Mouse (Mus musculus): ENCODE measurements around the gene Znfx1.

Gene Znfx1

DNA sequence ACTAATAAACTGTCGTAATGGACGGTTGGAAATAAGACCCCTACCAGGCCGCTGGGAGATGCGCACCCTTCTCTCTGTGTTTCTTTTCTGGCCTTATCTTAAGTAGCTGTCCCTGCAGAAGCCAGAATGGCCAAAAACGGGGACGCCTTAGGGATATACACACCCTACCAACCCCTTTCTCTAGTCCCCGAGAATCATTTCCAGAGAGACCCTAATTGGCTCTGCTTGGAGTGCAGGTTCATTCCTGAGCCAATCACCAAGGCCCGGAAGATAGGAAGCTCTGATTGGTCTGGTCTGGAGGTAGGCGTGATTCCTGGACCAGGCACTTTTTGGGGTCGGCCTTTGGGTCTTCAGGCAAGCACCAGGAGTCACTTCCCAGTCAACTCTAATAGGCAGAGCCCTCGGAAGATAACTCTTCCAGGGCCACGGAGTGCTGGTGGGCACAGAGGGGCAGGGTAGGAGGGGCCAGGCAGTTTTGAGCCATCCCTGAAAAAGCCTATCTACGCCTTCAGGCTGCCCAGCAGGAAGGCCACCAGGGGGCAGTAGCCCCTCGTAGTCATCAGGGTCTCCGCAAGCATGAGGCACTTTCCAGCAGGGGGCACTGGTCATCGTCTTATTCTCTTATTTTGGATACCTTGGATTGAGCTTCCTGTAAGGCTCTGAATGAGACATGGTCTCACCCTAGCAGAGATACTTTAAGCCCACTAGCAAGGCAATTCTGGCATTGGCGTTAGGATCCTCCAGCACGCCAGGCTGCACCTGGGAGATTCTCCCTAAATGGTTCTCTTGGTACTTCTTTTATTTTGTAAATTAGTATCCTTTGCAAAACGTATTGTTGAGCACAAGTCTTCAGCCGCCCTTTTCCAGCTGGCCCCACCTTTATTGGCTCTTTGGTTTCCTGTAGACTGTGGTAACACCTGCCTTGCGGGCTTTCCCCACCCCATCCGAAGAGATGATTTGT, 9.1 kb upstream of the Znfx1 start:
- DNase-seq (ENCODE audit: low spot score): peak; percentile 92

DNA sequence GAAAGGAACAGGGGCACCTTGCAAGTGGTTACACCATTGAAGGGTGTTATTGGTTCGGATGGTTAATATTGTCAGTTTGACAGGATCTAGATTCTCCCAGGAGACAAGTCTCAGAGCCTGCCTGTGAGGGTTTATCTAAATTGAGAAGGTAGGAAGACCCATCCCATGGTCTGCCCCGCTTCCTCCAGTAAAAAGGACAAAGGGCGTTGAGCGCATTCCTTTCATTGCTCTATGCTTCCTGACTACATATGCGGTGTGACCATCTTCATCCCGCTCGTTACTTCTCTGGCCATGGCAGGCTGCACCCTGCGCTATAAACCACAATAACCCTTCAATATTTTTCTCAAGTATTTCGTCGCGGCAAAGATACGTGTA, 8.4 kb upstream of the Znfx1 start:
- no peak for DNase-seq (ENCODE audit: low spot score)

DNA sequence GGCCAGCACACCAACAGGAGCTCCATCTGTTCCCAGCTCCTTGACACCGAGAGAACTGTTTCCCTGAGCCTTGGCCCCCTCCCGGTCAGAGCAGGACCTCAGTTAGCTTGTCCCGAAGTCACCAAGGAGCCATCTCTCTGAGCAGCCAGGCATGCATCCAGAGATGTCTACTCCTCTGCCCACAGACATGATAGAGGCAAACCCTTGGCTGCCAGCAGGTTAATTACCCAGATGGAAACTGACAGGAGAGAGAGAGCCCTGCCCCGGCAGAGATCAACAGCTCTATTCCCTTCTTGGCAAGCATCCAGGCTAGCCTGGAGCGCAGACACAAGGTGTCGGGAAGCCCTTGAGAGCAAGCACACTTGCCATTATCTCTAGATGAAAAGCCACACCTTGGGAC, 7.5 kb upstream of the Znfx1 start:
- no peak for DNase-seq (ENCODE audit: low spot score)

DNA sequence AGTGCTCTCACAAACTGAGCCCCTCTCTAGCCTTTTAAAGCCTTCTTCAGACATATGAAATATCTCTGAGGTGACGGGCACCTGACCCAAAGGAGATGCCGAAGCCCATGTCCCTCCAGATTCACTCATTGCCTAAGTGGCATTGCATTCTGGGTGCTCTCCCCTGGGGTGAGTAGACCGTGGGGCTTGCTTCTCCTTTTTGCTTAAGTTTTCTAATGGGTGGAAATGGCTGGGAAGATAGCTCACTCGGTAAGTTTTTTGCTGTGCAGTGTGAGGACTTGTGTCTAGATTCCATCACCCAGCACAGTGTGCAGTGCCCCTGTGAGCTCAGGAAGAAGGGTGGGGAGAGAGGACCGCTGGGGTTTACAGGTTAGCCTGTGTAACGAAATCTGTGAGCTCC, 4.8 kb upstream of the Znfx1 start:
- no peak for DNase-seq (ENCODE audit: low spot score)

DNA sequence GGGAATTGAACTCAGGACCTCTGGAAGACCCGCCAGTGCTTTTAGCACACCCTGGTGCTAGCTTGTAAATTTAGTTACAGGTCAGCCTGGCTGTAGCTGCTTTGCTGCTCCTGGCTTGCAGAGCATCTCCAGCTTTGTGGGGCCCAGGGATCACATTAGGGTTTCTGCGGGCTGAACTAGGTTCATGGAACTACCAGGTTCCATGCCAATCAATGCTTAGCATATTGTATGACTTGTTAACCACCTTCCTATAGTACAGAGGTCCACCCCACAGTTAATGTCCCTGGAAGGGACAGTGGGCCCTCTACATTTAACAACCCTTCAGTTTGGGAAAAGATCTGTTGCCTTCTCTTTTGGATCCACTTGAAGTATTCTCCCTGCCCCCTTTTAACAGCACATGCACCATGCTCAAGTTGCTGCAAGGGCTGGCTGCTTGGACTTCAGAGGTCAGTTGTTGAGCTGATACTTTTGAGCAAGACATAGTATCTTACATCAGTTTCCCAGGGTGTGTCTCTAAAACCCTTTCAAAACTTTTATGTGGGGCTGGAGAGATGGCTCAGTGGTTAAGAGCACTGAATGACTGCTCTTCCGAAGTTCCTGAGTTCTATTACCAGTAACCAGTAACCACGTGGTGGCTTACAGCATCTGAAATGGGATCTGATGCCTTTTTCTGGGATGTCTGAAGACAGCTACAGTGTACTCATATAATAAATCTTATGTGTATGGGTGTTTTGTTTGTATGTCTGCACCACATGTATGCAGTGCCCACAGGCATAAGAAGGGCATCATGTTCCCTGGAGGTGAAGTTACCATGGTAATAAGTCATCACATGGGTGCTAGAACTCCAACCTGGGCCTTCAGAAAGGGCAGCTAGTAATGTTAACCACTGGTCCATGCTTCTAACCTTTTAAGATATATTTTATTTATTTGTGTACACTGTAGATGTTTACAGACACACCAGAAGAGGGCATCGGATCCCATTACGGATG, 4.0 kb upstream of the Znfx1 start:
- no peak for DNase-seq (ENCODE audit: low spot score)

DNA sequence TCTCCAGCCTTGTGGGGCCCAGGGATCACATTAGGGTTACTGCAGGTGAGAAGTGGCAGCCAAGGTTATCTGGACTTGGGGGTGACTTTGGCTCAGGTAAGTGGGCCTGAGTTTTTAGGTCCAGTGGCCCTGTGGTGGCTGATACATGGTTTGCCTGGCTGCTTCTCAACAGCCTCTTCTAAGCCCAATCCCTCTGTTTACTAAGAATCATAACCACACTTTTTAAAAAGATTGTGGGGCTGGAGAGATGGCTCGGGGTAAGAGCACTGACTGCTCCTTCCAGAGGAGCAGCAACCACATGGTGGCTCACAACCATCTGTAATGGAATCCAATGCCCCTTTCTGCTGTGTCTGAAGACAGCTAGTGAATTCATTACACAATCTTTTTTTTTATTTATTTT, 3.2 kb upstream of the Znfx1 start:
- DNase-seq (ENCODE audit: low spot score): no peak

DNA sequence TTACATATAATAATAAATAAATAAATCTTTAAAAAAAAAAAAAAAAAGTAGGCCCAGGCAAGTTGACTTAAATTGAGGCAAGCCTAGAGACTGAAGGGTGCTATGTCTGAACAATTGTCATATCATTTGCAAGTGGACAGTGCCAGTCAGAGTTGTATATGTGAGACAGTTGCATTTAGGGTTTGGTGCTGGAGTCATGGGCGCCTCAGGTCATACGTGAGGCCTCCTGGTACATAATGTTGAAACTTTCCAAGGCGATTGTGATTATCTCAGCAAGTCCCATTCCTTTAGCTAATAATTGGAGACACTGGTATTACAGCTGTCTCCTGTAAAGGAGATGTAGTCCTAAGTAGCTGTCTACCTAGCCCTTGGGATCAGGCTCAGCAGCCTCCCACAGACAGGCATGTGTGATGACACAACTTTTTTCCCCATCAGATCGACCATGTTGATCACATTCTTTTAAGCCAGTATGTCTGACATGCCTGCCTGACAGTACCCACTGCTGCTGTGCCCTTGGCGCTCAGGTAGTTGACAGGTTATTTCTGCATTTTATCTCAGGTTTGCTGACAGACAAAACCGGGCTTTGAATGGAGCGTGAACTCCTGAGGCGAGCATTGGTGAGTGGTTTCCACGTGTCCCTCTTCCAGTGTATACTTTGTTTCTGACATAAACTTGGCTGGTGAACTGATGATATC, 1.9 kb upstream of the Znfx1 start:
- no peak for DNase-seq (ENCODE audit: low spot score)

DNA sequence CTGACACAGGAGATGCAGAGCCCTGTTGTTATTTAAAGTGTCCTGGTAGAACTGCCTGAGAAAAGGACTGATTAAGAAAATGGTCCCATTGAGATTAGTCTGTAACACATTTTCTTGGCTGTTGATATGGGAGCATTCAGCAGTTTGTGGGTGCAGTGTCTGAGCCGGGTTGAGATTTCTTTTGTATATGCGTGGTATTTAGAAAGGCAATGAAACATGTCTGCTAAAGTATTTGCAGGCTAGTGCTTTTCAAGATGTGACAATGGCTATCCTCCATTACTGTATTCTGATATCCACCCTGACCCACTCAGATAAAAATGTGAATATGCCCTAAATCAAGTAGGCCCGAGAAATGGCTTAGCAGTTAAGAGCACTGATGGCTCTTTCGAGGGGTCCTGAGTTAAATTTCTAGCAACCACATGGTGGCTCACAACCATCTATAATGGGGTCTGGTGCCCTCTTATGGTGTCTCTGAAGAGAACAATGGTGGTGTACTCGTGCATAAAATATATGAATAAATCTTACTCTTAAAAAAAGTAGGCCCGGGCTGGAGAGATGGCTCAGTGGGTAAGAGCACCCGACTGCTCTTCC, 1.2 kb upstream of the Znfx1 start:
- DNase-seq (ENCODE audit: low spot score): no peak

DNA sequence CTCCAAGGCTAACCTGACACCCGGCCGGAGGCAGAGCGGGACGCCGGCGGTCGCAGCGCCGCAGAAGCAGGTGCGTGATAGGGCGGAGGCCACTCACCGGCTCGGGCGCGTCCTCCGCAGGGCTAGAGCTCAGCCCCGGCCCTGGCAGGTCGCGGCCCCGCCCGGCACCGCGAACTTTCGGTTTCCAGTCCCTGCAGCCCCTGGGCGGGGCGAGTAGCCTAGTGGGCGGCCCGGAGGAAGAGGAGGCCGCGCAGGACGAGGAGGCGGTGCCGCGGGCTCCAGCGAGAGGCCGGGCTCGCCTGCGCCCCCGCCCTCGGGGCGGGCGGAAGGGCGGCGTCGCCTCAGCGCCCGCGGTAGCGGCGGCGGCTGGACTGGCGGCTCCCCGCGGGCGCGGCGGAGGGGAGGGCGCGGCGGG, 311 bp downstream of the Znfx1 start:
- DNase-seq (ENCODE audit: low spot score): peak; percentile 96

DNA sequence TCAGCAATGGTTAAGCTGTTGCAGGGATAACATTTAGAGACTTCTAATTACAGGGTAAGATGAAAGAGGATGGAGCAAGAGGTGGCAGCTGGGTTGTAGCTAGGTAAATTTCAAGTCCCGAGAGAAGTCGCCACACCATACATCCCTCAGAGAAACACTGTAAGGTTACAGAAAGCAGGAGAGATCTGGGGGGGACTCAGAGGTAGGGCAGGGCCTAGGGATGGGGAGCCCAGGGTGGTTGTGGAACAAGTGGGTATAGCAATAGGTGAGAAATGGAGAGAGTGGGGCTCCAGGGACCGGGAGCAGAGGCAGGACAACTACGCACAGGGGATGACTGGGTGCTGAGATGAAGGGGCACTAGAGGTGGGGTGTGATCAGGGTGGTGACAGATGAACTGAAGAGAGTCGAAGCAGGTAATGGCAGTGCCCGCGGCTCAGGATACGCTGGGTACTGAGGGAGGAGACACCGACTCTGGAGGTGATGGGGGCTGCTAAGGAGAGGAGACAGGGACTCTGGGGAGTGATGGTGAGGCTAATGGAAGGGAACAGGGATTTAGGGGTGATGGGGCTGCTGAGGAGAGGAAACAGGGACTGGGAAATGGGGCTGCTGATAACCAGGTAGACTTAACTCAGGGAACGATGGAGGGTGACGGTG, 1.3 kb downstream of the Znfx1 start:
- DNase-seq (ENCODE audit: low spot score): no peak

DNA sequence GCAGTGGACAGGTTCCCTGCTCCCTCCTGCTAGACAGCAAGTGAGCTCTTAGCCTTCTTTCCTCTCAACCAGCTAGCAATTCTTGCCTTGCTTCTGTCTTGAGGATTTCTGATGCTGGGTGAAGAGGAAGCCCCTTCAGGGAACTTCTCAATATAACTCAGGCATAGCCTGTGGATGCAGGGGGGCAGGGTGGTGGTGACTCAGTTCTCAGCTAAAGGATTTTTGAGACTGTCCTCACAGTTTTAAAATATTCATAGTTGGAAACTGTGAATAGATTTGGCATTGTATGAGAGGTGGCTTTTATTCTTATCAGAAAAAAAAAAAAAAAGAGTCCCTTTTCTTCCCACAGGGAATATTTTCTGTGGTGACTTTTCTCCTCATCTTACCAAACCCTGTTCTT, 2.1 kb downstream of the Znfx1 start:
- DNase-seq (ENCODE audit: low spot score): no peak

DNA sequence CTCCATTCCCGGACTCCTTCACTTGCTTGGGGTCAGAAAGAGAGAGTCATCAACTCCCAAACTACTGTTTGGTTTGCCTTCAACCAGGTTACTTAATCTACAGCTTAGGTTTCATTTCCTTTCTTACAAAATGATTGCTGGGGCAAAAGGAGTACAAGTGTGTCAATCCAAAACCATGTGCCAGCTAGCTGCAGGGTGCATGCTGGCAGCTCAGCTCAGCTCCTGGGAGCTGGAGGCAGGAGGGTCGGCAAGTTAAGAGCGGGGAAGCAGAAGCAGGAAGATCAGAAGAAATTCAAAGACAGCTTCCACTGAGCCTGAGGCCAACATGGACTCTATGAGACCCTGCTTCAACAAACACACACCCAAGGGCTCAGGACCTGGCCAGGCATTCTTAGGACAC, 2.5 kb downstream of the Znfx1 start:
- DNase-seq (ENCODE audit: low spot score): no peak

DNA sequence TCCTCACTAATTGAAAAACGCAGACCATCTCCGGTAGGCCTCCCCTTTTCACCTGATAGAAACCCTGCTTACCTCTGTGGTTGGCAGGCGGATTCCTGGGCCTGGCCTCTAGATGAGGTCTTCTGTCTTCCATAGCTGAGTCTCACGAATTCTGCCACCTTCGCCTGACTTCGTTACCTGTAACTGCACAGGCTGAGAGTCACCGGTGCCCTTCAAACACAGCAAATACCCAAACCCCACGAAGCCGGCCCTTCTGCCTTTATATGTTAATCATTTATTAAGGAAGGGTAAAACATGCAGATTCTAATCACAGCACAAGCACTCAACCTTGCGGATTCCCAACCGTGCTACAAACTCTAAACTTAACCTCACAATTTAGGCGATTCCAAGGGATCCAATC, 2.9 kb downstream of the Znfx1 start:
- no peak for DNase-seq (ENCODE audit: low spot score)

DNA sequence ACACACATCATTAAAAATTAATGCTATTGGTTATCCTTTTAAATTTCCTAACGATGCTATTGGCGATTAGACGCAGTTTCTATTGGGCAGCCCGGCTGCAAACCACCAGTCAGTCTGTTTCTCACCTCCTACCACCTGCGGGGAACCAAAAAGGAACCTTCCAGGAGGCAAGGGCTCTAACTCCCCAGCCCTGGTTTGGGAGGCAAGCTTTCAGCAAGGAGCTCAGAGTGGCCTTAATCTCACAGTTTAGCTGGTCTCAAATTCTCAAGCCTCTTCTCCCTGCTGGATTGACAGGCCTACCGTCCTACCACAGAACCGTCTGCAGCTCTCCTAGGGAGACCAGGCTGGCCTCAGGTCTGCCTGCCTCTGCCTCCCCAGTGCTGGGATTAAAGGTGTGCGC, 3.3 kb downstream of the Znfx1 start:
- no peak for DNase-seq (ENCODE audit: low spot score)

DNA sequence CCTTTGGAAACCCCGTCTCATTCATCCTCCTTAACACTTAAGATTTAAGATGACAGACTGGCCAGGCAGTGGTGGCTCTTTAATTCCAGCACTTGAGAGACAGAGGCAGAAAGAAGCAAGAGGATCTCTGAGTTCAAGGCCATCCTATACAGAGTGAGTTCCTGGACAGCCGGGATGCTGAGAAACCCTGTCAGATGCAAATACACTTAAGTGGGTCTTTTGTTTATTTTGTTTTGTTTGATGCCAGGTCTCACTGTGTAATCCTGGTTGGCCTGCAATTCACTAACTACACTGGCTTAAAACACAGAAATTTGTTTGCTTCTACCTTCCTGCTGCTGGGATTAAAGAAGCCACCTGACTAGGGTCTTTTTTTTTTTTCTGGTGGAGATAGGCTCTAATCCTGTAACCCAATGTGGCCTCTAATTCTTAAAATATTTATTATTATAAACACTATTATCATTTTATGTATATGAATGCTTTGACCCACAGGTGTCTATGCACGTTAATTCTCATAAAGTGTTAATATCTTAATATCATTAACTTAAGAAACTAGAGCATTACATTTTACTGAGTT, 3.9 kb downstream of the Znfx1 start:
- no peak for DNase-seq (ENCODE audit: low spot score)

DNA sequence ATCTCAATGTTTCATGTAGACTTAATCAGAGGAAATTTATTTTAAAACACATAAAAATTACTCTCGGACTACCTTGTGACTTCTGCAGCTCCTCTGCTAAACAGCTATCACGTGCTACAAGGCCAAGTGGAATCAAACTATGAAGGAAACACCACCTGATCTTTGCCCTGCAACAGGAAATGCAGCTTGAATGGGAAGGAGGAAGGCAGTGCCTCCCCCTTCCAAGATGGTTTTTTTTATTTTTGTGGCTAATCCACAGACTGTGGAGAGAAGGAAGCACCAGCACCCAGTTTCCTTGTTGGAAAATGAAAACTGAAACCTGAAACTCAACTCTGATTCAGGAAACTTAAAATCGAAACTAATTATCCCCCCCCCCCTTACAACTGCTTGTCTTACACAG, 4.6 kb downstream of the Znfx1 start:
- DNase-seq (ENCODE audit: low spot score): no peak

DNA sequence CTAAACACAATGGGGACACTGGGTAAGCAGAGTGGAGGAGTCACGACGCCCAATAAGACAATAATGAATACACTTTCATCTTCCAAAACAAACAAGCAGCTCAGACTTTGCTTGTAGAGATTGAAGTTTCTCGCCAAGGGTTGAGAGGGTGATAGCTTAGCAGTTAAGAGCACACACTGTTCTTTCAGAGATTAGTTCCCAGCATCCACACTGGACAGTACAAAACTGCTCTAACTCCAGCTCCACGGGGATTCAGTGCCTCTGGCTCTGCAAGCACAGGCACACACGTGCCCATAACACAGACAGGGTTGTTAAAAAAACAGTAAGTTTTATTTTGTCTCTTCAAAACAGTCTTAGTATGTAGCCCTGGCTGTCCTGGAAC, 5.9 kb downstream of the Znfx1 start:
- no peak for DNase-seq (ENCODE audit: low spot score)

DNA sequence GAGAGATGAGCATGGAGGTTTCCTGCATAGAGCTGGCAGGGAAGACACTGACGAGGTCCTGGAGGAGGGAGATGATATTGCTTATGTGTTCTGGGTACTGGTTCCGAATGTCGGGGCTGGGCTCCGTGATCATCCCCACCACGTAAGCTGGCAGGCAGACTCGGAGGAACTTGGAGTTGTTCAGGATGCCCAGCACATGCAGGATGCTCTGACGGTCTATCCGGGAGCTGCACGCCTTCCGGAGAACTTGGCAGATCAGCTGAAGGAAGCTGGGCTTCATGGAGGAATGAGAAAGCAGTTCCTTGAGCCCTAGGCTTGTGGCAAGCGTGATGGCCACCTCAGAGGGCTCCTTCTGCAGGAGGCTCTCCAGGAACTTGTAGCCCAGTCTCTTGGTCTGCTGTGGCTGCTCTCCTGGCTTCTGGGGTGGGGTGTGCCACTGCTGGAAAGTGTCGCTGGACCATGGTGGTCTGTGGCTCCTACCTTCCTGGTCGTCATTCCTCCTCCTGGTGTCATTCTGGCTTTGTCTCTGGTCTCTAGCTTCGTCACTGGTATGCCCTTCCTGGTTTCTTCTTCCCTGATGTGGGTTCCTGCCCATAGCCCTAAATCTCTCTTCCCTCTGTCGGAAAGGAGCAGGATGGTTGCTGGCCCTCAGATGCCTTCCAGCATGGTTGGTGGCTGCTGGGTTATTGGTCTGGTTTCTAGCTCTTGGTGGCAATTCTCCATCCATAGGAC, 6.4 kb downstream of the Znfx1 start:
- DNase-seq (ENCODE audit: low spot score): no peak

DNA sequence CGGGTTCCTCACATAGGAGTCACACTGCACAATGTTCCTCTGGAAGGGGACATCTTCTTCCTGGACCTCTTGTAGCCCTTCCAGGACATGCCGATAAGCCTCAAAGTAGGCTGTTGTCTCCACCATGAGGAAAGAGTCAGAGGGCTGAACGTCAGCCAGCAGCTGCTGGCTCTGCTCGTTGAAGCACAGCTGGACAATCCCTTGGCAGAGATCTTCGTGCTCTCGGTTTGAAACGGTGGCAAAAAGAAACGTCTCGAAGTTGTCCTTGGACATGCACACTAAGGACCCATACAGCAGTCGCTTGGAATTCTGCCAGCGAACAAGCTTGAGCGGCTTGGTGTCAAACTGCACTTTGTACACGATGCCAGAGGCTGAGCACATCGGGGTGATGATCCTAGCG, 7.4 kb downstream of the Znfx1 start:
- DNase-seq (ENCODE audit: low spot score): peak; percentile 45

DNA sequence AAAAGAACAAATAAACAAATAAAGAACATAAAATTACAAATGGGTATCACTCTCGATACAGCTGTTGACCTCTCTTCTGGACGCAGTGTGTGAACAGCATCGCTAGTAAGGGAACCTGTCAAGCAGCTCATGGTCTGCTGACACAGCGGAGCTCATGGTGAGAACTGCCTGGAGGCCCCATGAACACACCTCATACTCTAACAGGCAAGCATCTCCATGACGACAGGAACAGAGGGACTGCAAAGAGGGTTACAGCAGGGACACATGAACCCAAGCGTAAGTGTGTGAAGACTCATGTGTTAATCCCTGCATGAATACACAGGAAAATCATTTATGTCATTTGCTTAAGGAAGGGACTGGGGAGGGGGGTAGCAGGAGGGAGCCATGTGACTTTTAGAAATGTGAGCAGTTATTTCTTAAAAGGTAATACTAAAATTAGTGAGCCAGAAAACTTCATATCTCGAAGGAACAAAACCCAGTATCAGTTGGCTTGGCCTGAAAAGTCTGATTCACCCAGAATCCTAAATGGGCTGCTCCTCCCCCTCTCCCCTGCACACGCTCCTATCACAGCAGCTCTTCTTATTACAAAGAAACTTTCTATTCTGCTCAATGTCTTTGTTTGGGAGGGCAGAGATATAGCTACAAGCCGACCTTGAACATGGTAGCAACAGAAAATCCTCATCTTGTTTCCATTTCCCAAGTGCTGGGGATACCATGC, 9.5 kb downstream of the Znfx1 start:
- no peak for DNase-seq (ENCODE audit: low spot score)
